Mouse (Mus musculus) midbrain, embryonic 14.5 days (tissue): Measurements from ENCODE around the gene Ifna7. TPM values are rescaled to one million over a fixed set of nuclear protein-coding genes. Genes with fewer than 3 reads are reported as not detected.
"Not testable (repeated sequence)": the region's sequence is repeated elsewhere in the genome, so short reads cannot be mapped to it uniquely, and the experiment has no call there.

Experiments
- ATAC-seq: fragments of 200-750 bp; cut with Nextera tagmentation; 2 replicates; pipeline ENCODE4 v1.8.0; 2017; ENCODE audit warnings: moderate number of reproducible peaks, moderate library complexity; ENCODE audit not compliant: low FRiP score, low TSS enrichment
- DNase-seq: peaks from one replicate; pipeline ENCODE4 v3.0.0-alpha.2; 2015
- H3K27ac ChIP-seq: fragments of 300-500 bp; sonication (generic); replicated peaks from 2 replicates; pipeline ENCODE4 v1.5.1; 2014; ENCODE audit warnings: mild to moderate bottlenecking, low read depth, low read length, moderate library complexity
- H3K27me3 ChIP-seq: fragments of 300-500 bp; sonication (generic); 2 replicates; pipeline ENCODE4 v1.6.1; 2014; ENCODE audit warnings: low read length, control low read depth, mixed read lengths; ENCODE audit not compliant: control insufficient read depth, insufficient read depth
- H3K36me3 ChIP-seq: fragments of 300-500 bp; sonication (generic); 2 replicates; pipeline ENCODE4 v1.6.1; 2014; ENCODE audit warnings: low read length, control low read depth; ENCODE audit not compliant: control insufficient read depth, insufficient read depth
- H3K4me1 ChIP-seq: fragments of 300-500 bp; sonication (generic); 2 replicates; pipeline ENCODE4 v1.6.1; 2014; ENCODE audit warnings: mild to moderate bottlenecking, antibody characterized with exemption, low read length, control low read depth; ENCODE audit not compliant: control insufficient read depth, insufficient read depth
- H3K4me2 ChIP-seq: fragments of 300-500 bp; sonication (generic); 2 replicates; pipeline ENCODE4 v1.6.1; 2014; ENCODE audit warnings: mild to moderate bottlenecking, low read length, moderate library complexity
- H3K4me3 ChIP-seq: fragments of 300-500 bp; sonication (generic); replicated peaks from 2 replicates; pipeline ENCODE4 v1.5.1; 2014; ENCODE audit warnings: low read depth, low read length
- H3K9ac ChIP-seq: fragments of 300-500 bp; sonication (generic); replicated peaks from 2 replicates; pipeline ENCODE4 v1.6.1; 2014; ENCODE audit warnings: mild to moderate bottlenecking, low read length, moderate library complexity
- H3K9me3 ChIP-seq: fragments of 300-500 bp; sonication (generic); 2 replicates; pipeline ENCODE4 v1.6.1; 2016; ENCODE audit warnings: low read length, control low read depth, mixed read lengths; ENCODE audit not compliant: control insufficient read depth
- WGBS: fragments of 180-500 bp; shearing (Covaris S2); extraction: QIAGEN DNeasy Blood & Tissue Kit; methylation state at CpG from one replicate; pipeline ENCODE4 v1.1.7; 2014; 5-methylcytosine and 5-hydroxymethylcytosine counted together
- polyA plus RNA-seq: library from polyadenylated mRNA; unstranded; fragments of >200 nt; fragmentation: Nextera tagmentation; extraction: Ambion mirVana; gene quantifications from 2 replicates; pipeline ENCODE4 v1.2.1, GENCODE M21; 2014

Gene Ifna7
- polyA plus RNA-seq, 1 experiment from 2014 or later, result not detected

GRCm38 (mm10) chr4:88827116-88827515 is 11.1 kb downstream of the Ifna7 start, which contains the start of gene Ifna6:
Gene Ifna6 (plus strand): TSS chr4:88827416.
- not testable (repeated sequence) for H3K4me3 ChIP-seq, DNase-seq, H3K4me2 ChIP-seq, H3K9ac ChIP-seq, H3K27me3 ChIP-seq, ATAC-seq, H3K9me3 ChIP-seq, H3K27ac ChIP-seq, H3K36me3 ChIP-seq, H3K4me1 ChIP-seq

GRCm38 (mm10) chr4:88830523-88830922 is 14.5 kb downstream of the Ifna7 start:
- ATAC-seq (no peak), DNase-seq (peak; percentile 59)
- Histone ChIP-seq H3K4me3 (no peak overlapping the region), H3K9me3 (no peaks in the 10 kb centered on the region), H3K27me3 (no peaks in the 10 kb centered on the region), H3K4me1 (no peaks in the 10 kb centered on the region), H3K9ac (no peak overlapping the region), H3K27ac (no peak overlapping the region), H3K36me3 (no peaks in the 10 kb centered on the region), H3K4me2 (no peak overlapping the region)
- 26% methylated on average over 4 of the region's 4 CpGs for WGBS

GRCm38 (mm10) chr4:88835225-88835624 is 19.2 kb downstream of the Ifna7 start, which contains the start of gene Ifna5:
Gene Ifna5 (plus strand): TSS chr4:88835525.
- DNase-seq, H3K4me2 ChIP-seq, H3K9ac ChIP-seq, H3K9me3 ChIP-seq, H3K27me3 ChIP-seq, H3K36me3 ChIP-seq, H3K27ac ChIP-seq, ATAC-seq, H3K4me1 ChIP-seq, H3K4me3 ChIP-seq: not testable (repeated sequence)
- 79% methylated on average over 1 of the region's 1 CpGs for WGBS

GRCm38 (mm10) chr4:88838828-88839227 is 22.8 kb downstream of the Ifna7 start:
- DNase-seq (peak; percentile 62), ATAC-seq (no peak)
- H3K9me3 ChIP-seq, result no peaks in the 10 kb centered on the region
- no peaks in the 10 kb centered on the region for H3K4me1 ChIP-seq
- H3K4me3 ChIP-seq, result no peak overlapping the region
- 55% methylated on average over 3 of the region's 3 CpGs for WGBS
- H3K27me3 ChIP-seq, result no peaks in the 10 kb centered on the region
- no peak overlapping the region for H3K9ac ChIP-seq
- no peak overlapping the region for H3K27ac ChIP-seq
- no peaks in the 10 kb centered on the region for H3K36me3 ChIP-seq
- H3K4me2 ChIP-seq, result no peak overlapping the region

- Histone ChIP-seq H3K4me1 (no peaks in the 10 kb centered on the region), H3K4me3 (no peak overlapping the region), H3K27me3 (no peaks in the 10 kb centered on the region), H3K36me3 (no peaks in the 10 kb centered on the region), H3K9ac (no peak overlapping the region), H3K4me2 (no peak overlapping the region), H3K27ac (no peak overlapping the region), H3K9me3 (no peaks in the 10 kb centered on the region)
- DNase-seq (no peak), ATAC-seq (no peak)
- WGBS, result 86% methylated on average over 3 of the region's 3 CpGs
These were observed 24.0 kb downstream of the Ifna7 start for GRCm38 (mm10) chr4:88840058-88840457.

- no peak within 1 kb of the TSS for H3K27ac ChIP-seq
- ATAC-seq, result no peak
These were observed 25.4 kb downstream of the Ifna7 start, which contains the start of gene Ifna4 for GRCm38 (mm10) chr4:88841438-88841911. Gene Ifna4 (plus strand): TSS chr4:88841861.

GRCm38 (mm10) chr4:88845334-88845733 is 29.3 kb downstream of the Ifna7 start:
- WGBS, result 70% methylated on average over 2 of the region's 2 CpGs
- Histone ChIP-seq H3K4me3 (no peak overlapping the region), H3K9ac (no peak overlapping the region), H3K4me2 (no peak overlapping the region), H3K36me3 (no peaks in the 10 kb centered on the region), H3K27ac (no peak overlapping the region), H3K4me1 (no peaks in the 10 kb centered on the region), H3K27me3 (no peaks in the 10 kb centered on the region), H3K9me3 (no peaks in the 10 kb centered on the region)
- DNase-seq, result no peak
- no peak for ATAC-seq

More at GRCm38 (mm10) chr4:88841438-88841911, 25.4 kb downstream of the Ifna7 start, which contains the start of gene Ifna4:
- H3K36me3 ChIP-seq, result no peaks in the 10 kb centered on the region
- 34% methylated on average over 2 of the region's 2 CpGs for WGBS
- no peaks in the 10 kb centered on the region for H3K4me1 ChIP-seq
- no peak within 1 kb of the TSS for H3K9ac ChIP-seq
- H3K9me3 ChIP-seq, result no peaks in the 10 kb centered on the region
- no peak for DNase-seq
- no peak within 1 kb of the TSS for H3K4me2 ChIP-seq
- H3K4me3 ChIP-seq, result no peak within 1 kb of the TSS
- no peaks in the 10 kb centered on the region for H3K27me3 ChIP-seq

- Histone ChIP-seq H3K27me3 (no peaks in the 10 kb centered on the region), H3K4me2 (no peak within 1 kb of the TSS), H3K9me3 (no peaks in the 10 kb centered on the region), H3K27ac (no peak within 1 kb of the TSS), H3K4me3 (no peak within 1 kb of the TSS), H3K9ac (no peak within 1 kb of the TSS), H3K36me3 (no peaks in the 10 kb centered on the region), H3K4me1 (no peaks in the 10 kb centered on the region)
- ATAC-seq (no peak), DNase-seq (no peak)
- 87% methylated on average over 1 of the region's 1 CpGs for WGBS
These were observed 33.7 kb downstream of the Ifna7 start, which contains the start of gene Ifna1 for GRCm38 (mm10) chr4:88849698-88850097. Gene Ifna1 (plus strand): TSS chr4:88850087.

- no peak overlapping the region for H3K4me2 ChIP-seq
- no peaks in the 10 kb centered on the region for H3K36me3 ChIP-seq
- no peaks in the 10 kb centered on the region for H3K9me3 ChIP-seq
- WGBS, result 14% methylated on average over 4 of the region's 4 CpGs
- ATAC-seq, result no peak
- no peak overlapping the region for H3K27ac ChIP-seq
- no peak overlapping the region for H3K4me3 ChIP-seq
- H3K4me1 ChIP-seq, result no peaks in the 10 kb centered on the region
- DNase-seq, result no peak
- no peak overlapping the region for H3K9ac ChIP-seq
- H3K27me3 ChIP-seq, result no peaks in the 10 kb centered on the region
These were observed 35.2 kb downstream of the Ifna7 start for GRCm38 (mm10) chr4:88851026-88851763.
